Mouse (Mus musculus): Measurements from ENCODE around the gene Mab21l2. TPM values are rescaled to one million over a fixed set of nuclear protein-coding genes. Genes with fewer than 3 reads are reported as not detected.

Mab21l2 gene
- total and polyA plus RNA-seq, 3 experiments = not detected

- Histone ChIP-seq H3K27ac (ENCODE audit: control insufficient read depth, low read depth, low read length) (no peak overlapping the region), H3K27me3 (ENCODE audit: control insufficient read depth in 1 of 2, insufficient read depth in 2 of 2, low read length in 2 of 2) (no peaks in the 10 kb centered on the region), H3K9ac (ENCODE audit: control insufficient read depth, low read depth, low read length, poor library complexity, severe bottlenecking) (no peak overlapping the region), H3K9me3 (replicated peaks; ENCODE audit: insufficient read depth, low read length) (no peaks in the 10 kb centered on the region), H3K79me2 (ENCODE audit: control insufficient read depth, insufficient read depth, low read length, poor library complexity) (no peaks in the 10 kb centered on the region), H3K4me1 (ENCODE audit: control insufficient read depth in 1 of 2, insufficient read depth in 2 of 2, low read length in 2 of 2) (peaks cover 0 to 6% of the 10 kb centered on the region in 2 experiments; a peak in 2 of 4 replicates), H3K36me3 (ENCODE audit: control insufficient read depth in 1 of 2, insufficient read depth in 2 of 2, low read length in 2 of 2) (no peaks in the 10 kb centered on the region), H3K4me3 (ENCODE audit: control insufficient read depth in 1 of 2, insufficient read depth in 1 of 2, low read depth in 2 of 2, low read length in 2 of 2) (no peak overlapping the region)
- no peak for DNase-seq (ENCODE audit: low read depth, low spot score)
- no peak for TF ChIP-seq HCFC1 (IDR thresholded peaks at IDR 0.05; ENCODE audit: low read depth, low read length)
- TF ChIP-seq MAZ (IDR thresholded peaks at IDR 0.05; ENCODE audit: low read depth, low read length) = no peak
- no peak for TF ChIP-seq MXI1 (IDR thresholded peaks at IDR 0.05; ENCODE audit: low read depth, low read length)
- TF ChIP-seq MAX (IDR thresholded peaks at IDR 0.05; ENCODE audit: low read length) = no peak
- TF ChIP-seq USF2 (IDR thresholded peaks at IDR 0.05; ENCODE audit: borderline replicate concordance in 1 of 2, insufficient read depth in 1 of 2, low read depth in 1 of 2, low read length in 2 of 2) = no peak
- TF ChIP-seq ZMIZ1 (IDR thresholded peaks at IDR 0.05; ENCODE audit: low read depth, low read length) = no peak
- no peak for TF ChIP-seq TCF12 (IDR thresholded peaks at IDR 0.05; ENCODE audit: low read depth, low read length)
- TF ChIP-seq MYB (IDR thresholded peaks at IDR 0.05; ENCODE audit: low read depth, low read length) = no peak
- no peak for TF ChIP-seq POLR2A (IDR thresholded peaks at IDR 0.05; ENCODE audit: control insufficient read depth in 1 of 2, insufficient read depth in 1 of 2, low read depth in 1 of 2, low read length in 2 of 2, poor library complexity in 1 of 2)
- TF ChIP-seq RAD21 (IDR thresholded peaks at IDR 0.05; ENCODE audit: low read depth, low read length) = no peak
- no peak for TF ChIP-seq BHLHE40 (IDR thresholded peaks at IDR 0.05; ENCODE audit: borderline replicate concordance, low read depth, low read length)
- no peak for TF ChIP-seq SIN3A (IDR thresholded peaks at IDR 0.05; ENCODE audit: low read length)
- TF ChIP-seq ZKSCAN1 (IDR thresholded peaks at IDR 0.05; ENCODE audit: low read depth, low read length) = no peak
- no peak for TF ChIP-seq ZNF384 (IDR thresholded peaks at IDR 0.05; ENCODE audit: low read depth, low read length)
- TF ChIP-seq MAFK (IDR thresholded peaks at IDR 0.05; ENCODE audit: borderline replicate concordance, low read depth, low read length) = no peak
- TF ChIP-seq POLR2AphosphoS2 (IDR thresholded peaks at IDR 0.05; ENCODE audit: low read length) = no peak
- TF ChIP-seq GABPA (IDR thresholded peaks at IDR 0.05; ENCODE audit: low read depth, low read length) = no peak
- no peak for TF ChIP-seq NRF1 (IDR thresholded peaks at IDR 0.05; ENCODE audit: insufficient read depth, low read depth, low read length, poor library complexity, severe bottlenecking)
Measured at GRCm38 (mm10) chr3:86541074-86541614, 7.3 kb downstream of the Mab21l2 start.

GRCm38 (mm10) chr3:86539555-86540168 is 8.8 kb downstream of the Mab21l2 start:
- Histone ChIP-seq H3K9me3 (replicated peaks; ENCODE audit: insufficient read depth, low read length) (no peaks in the 10 kb centered on the region), H3K4me3 (ENCODE audit: control insufficient read depth in 1 of 2, insufficient read depth in 1 of 2, low read depth in 2 of 2, low read length in 2 of 2) (no peak overlapping the region), H3K4me1 (ENCODE audit: control insufficient read depth in 1 of 2, insufficient read depth in 2 of 2, low read length in 2 of 2) (peaks cover 0 to 6% of the 10 kb centered on the region in 2 experiments; a peak in 2 of 4 replicates), H3K27ac (ENCODE audit: control insufficient read depth, low read depth, low read length) (no peak overlapping the region), H3K36me3 (ENCODE audit: control insufficient read depth in 1 of 2, insufficient read depth in 2 of 2, low read length in 2 of 2) (no peaks in the 10 kb centered on the region), H3K79me2 (ENCODE audit: control insufficient read depth, insufficient read depth, low read length, poor library complexity) (no peaks in the 10 kb centered on the region), H3K9ac (ENCODE audit: control insufficient read depth, low read depth, low read length, poor library complexity, severe bottlenecking) (no peak overlapping the region), H3K27me3 (ENCODE audit: control insufficient read depth in 1 of 2, insufficient read depth in 2 of 2, low read length in 2 of 2) (no peaks in the 10 kb centered on the region)
- TF ChIP-seq CHD1 (IDR thresholded peaks at IDR 0.05; ENCODE audit: low read depth, low read length) (no peak), MAFK (IDR thresholded peaks at IDR 0.05; ENCODE audit: borderline replicate concordance, low read depth, low read length) (no peak), ZMIZ1 (IDR thresholded peaks at IDR 0.05; ENCODE audit: low read depth, low read length) (no peak), POLR2AphosphoS5 (IDR thresholded peaks at IDR 0.05; ENCODE audit: borderline replicate concordance, low read depth, low read length) (no peak), ELF1 (IDR thresholded peaks at IDR 0.05; ENCODE audit: low read depth, low read length) (no peak), MXI1 (IDR thresholded peaks at IDR 0.05; ENCODE audit: low read depth, low read length) (no peak), NRF1 (IDR thresholded peaks at IDR 0.05; ENCODE audit: insufficient read depth, low read depth, low read length, poor library complexity, severe bottlenecking) (no peak), TCF12 (IDR thresholded peaks at IDR 0.05; ENCODE audit: low read depth, low read length) (no peak), JUND (IDR thresholded peaks at IDR 0.05; ENCODE audit: low read depth, low read length) (no peak)
- no peak for DNase-seq (ENCODE audit: low read depth, low spot score)

All from MEL (cell line).